Mouse (Mus musculus): ENCODE results near the gene Map4k1.

DNA sequence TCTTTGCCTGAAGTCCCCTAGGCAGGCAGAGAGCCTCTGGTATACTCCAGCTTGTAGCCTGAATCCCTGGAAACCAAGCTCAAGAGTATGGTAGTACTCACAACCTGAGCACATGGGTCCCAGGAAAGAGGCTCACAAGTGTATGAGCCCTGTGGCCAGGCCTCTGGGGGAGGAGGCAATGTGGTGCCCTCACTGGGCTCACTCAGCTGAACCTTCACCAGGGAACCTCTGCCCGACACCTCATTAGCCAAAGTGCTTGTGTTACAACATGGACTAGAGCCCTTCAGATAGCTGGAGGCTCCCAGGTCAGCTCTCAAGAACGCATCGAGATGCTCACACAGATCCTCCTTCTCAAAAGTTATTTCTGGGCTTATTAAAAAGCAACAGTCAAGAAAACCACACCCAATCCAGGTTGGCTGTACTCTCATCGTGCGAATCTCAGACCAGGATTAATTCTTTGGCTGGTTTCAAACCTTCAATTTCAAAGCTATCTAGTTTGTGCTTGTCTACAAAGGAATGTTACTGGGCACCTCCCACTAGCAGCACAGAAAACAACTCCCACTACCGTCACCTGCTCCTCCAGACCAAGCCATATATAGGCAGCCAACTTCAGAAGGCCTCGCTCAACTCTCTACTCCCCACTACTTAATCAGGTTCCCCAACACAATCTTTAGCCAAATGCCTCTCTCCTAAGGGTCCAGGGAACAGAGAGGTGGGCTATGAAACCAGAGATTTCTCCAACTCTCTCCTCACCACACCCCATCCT lies 42.2 kb upstream of the Map4k1 start:
- TF ChIP-seq POLR2A (IDR thresholded peaks at IDR 0.05; ENCODE audit: borderline replicate concordance, insufficient read depth, low read length) (no peak), CTCF (IDR thresholded peaks at IDR 0.05; ENCODE audit: borderline replicate concordance, insufficient read depth, low read depth, low read length) (no peak)

Measured in cerebellum, adult 2 months (tissue).